Mouse (Mus musculus) neural tube, embryonic 14.5 days (tissue): Measurements from ENCODE around the gene Frem1. TPM values are rescaled to one million over a fixed set of nuclear protein-coding genes. Genes with fewer than 3 reads are reported as not detected.

Experiments
- ATAC-seq: fragments of 200-750 bp; cut with Nextera tagmentation; 2 replicates; pipeline ENCODE4 v1.8.0; 2017; ENCODE audit warnings: low read depth, mild to moderate bottlenecking, moderate TSS enrichment, moderate library complexity
- H3K27ac ChIP-seq: fragments of 300-500 bp; sonication (generic); 2 replicates; pipeline ENCODE4 v1.5.1; 2014; ENCODE audit warnings: low read depth, mild to moderate bottlenecking, control low read depth, low read length, moderate library complexity, mixed read lengths
- H3K27me3 ChIP-seq: fragments of 300-500 bp; sonication (generic); 2 replicates; pipeline ENCODE4 v1.6.1; 2014; ENCODE audit warnings: low read length; ENCODE audit not compliant: control insufficient read depth, insufficient read depth
- H3K36me3 ChIP-seq: fragments of 300-500 bp; sonication (generic); 2 replicates; pipeline ENCODE4 v1.6.1; 2014; ENCODE audit warnings: low read length, mixed read lengths; ENCODE audit not compliant: control insufficient read depth, insufficient read depth
- H3K4me1 ChIP-seq: fragments of 300-500 bp; sonication (generic); 2 replicates; pipeline ENCODE4 v1.6.1; 2014; ENCODE audit warnings: low read length; ENCODE audit not compliant: control insufficient read depth, insufficient read depth
- H3K4me2 ChIP-seq: fragments of 300-500 bp; sonication (generic); 2 replicates; pipeline ENCODE4 v1.6.1; 2014; ENCODE audit warnings: mild to moderate bottlenecking, low read depth, low read length, control low read depth
- H3K4me3 ChIP-seq: fragments of 300-500 bp; sonication (generic); 2 replicates; pipeline ENCODE4 v1.5.1; 2014; ENCODE audit warnings: low read depth, low read length, control low read depth, mixed read lengths
- H3K9ac ChIP-seq: fragments of 300-500 bp; sonication (generic); replicated peaks from 2 replicates; pipeline ENCODE4 v1.6.1; 2014; ENCODE audit warnings: low read depth, mild to moderate bottlenecking, control low read depth, low read length, mixed read lengths
- H3K9me3 ChIP-seq: fragments of 300-500 bp; sonication (generic); 2 replicates; pipeline ENCODE4 v1.6.1; 2016; ENCODE audit warnings: low read length; ENCODE audit not compliant: control insufficient read depth
- WGBS: fragments of 180-500 bp; shearing (Covaris S2); extraction: QIAGEN DNeasy Blood & Tissue Kit; methylation state at CpG from one replicate; pipeline ENCODE4 v1.1.7; 2014; 5-methylcytosine and 5-hydroxymethylcytosine counted together
- polyA plus RNA-seq: library from polyadenylated mRNA; unstranded; fragments of >200 nt; fragmentation: Nextera tagmentation; extraction: Ambion mirVana; gene quantifications from 2 replicates; pipeline ENCODE4 v1.2.1, GENCODE M21; 2014

Gene Frem1
- polyA plus RNA-seq, 1 experiment from 2014 or later, result 2.9 TPM

- Histone ChIP-seq H3K4me1 (no peaks in the 10 kb centered on the region), H3K27ac (no peak overlapping the region), H3K4me2 (no peak overlapping the region), H3K9me3 (no peaks in the 10 kb centered on the region), H3K36me3 (no peaks in the 10 kb centered on the region), H3K9ac (no peak overlapping the region), H3K27me3 (no peaks in the 10 kb centered on the region), H3K4me3 (no peak overlapping the region)
- no peak for ATAC-seq
- 83% methylated on average over 8 of the region's 8 CpGs for WGBS
These were observed 187.0 kb downstream of the Frem1 start for GRCm38 (mm10) chr4:82864974-82865699.

DNA sequence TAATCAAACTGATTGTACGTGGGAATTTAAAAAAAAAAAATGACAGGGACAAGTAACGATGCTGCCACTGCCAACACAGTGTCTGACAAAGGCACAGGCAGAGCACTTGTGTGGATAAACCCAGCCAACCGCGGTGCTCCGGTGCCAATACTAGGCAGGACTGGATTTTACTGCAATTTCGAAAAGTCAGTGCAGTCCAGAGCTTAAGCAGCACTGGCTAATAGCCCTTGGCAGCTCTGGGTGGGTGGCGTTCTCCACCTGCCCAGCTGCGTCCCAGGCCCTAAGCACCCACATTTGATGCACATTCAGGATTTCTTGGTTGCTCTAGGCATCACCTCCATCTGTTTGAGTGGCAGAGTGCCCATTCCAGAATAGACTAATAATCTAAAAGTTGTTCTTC lies 188.8 kb downstream of the Frem1 start:
- H3K9me3 ChIP-seq, result no peaks in the 10 kb centered on the region
- WGBS, result 71% methylated on average over 8 of the region's 8 CpGs
- H3K36me3 ChIP-seq, result no peaks in the 10 kb centered on the region
- no peak overlapping the region for H3K27ac ChIP-seq
- H3K4me1 ChIP-seq, result peaks cover 8% of the 10 kb centered on the region
- ATAC-seq, result no peak
- H3K4me2 ChIP-seq, result no peak overlapping the region
- no peak overlapping the region for H3K4me3 ChIP-seq
- no peaks in the 10 kb centered on the region for H3K27me3 ChIP-seq
- no peak overlapping the region for H3K9ac ChIP-seq

DNA sequence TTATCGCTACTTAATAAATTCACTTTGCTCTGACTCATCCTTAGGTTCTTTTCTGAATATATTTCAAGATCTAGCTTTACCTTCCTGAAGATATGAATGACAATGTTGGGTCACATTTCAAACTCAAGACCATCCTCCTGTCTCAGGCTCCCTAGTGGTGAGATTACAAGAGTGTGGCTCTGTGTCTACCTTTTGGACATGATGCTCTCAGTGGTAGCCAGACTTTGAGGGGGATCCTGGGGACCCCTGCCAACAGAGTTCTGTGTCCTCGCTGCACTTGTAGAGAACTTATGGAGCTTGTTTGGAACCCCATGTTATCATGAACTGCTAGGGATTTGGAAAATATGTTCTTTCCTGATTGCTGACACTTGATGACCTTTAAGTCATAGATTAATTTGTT lies 190.7 kb downstream of the Frem1 start:
- no peak overlapping the region for H3K4me3 ChIP-seq
- no peak overlapping the region for H3K4me2 ChIP-seq

GRCm38 (mm10) chr4:82860566-82860965 lies 191.6 kb downstream of the Frem1 start:
- H3K27ac ChIP-seq, result no peak overlapping the region
- H3K27me3 ChIP-seq, result no peaks in the 10 kb centered on the region
- H3K9ac ChIP-seq, result no peak overlapping the region
- no peaks in the 10 kb centered on the region for H3K9me3 ChIP-seq
- no peak overlapping the region for H3K4me2 ChIP-seq
- peaks cover 9% of the 10 kb centered on the region for H3K4me1 ChIP-seq
- WGBS, result 51% methylated on average over 3 of the region's 3 CpGs
- no peaks in the 10 kb centered on the region for H3K36me3 ChIP-seq
- ATAC-seq, result no peak
- no peak overlapping the region for H3K4me3 ChIP-seq

More for the DNA sequence above, 190.7 kb downstream of the Frem1 start:
- ATAC-seq, result no peak
- Histone ChIP-seq H3K9me3 (no peaks in the 10 kb centered on the region), H3K4me1 (peaks cover 9% of the 10 kb centered on the region), H3K27ac (no peak overlapping the region), H3K9ac (no peak overlapping the region), H3K36me3 (no peaks in the 10 kb centered on the region), H3K27me3 (no peaks in the 10 kb centered on the region)
- WGBS, result 95% methylated on average over 2 of the region's 2 CpGs

DNA sequence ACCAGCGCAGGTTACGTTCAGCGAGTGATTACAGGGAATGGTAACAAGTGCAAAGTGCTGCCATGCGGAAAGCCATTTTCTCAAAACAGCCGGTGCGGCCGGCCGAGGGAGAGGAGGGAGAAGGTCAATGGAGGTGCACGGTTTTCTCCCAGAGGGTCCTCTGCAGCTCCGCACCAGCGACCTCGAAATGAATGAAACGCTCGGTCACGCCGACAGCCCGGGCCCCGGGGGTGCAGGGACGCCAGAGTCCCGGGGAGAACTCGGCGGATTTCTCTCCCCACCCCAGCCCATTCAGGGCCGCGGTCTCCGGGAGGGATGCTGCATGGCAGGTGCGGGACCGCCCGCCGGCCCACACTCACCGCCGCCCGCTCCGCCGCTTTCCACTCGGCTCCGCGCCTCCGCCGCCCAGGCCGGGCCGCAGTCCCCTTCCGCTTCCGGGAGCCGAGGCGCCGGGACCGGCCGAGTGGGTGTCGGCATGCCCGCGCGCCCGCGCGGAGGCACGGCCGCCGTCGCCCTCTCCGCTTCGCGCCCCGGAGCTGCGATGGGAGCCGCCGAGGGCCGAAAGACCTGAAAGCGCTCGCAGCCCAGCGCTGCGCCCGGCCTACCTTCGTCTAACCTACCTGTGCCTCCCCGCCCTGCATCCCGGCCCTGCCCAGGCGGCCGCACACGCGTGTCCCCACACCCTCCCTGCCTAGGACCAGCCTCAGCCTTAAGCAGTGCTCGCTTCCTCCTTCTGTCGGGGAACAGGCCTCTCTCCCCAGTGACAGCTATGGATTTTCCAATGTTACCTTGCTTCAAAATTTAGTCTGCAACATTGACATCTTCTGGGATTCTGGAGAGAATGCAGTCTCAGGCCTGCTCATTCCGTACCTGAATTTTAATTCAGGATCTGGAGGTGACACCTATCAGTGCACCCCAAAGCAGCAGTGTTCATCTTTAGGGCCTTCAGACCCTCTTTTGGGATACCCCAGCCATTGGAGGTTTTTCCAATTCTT lies 192.7 kb downstream of the Frem1 start, which contains the start of gene Zdhhc21:
TSS of gene Zdhhc21 (minus strand) at position 828 of the 995 bp plus-strand sequence.
- H3K27ac ChIP-seq, result peak within 1 kb of the TSS; percentile 94
- peak within 1 kb of the TSS; percentile 65 for H3K4me3 ChIP-seq
- peak; percentile 92 for ATAC-seq
- no peaks in the 10 kb centered on the region for H3K36me3 ChIP-seq
- H3K4me2 ChIP-seq, result peak within 1 kb of the TSS; percentile 73
- no peaks in the 10 kb centered on the region for H3K9me3 ChIP-seq
- peaks cover 9% of the 10 kb centered on the region for H3K4me1 ChIP-seq
- H3K9ac ChIP-seq, result peak within 1 kb of the TSS; percentile 92
- 1% methylated on average over 78 of the region's 82 CpGs for WGBS
- no peaks in the 10 kb centered on the region for H3K27me3 ChIP-seq

GRCm38 (mm10) chr4:82858431-82859010 lies 193.6 kb downstream of the Frem1 start:
- Histone ChIP-seq H3K27me3 (no peaks in the 10 kb centered on the region), H3K9me3 (no peaks in the 10 kb centered on the region), H3K4me3 (peak overlapping the region; percentile 65), H3K36me3 (no peaks in the 10 kb centered on the region), H3K9ac (peak overlapping the region; percentile 92; the same call in 1 of the 2 replicates), H3K27ac (peak overlapping the region; percentile 94), H3K4me1 (peaks cover 9% of the 10 kb centered on the region), H3K4me2 (peak overlapping the region; percentile 73)
- WGBS, result 23% methylated on average over 4 of the region's 4 CpGs
- peak; percentile 1; the same call in 1 of the 2 replicates for ATAC-seq

- 93% methylated on average over 3 of the region's 3 CpGs for WGBS
- no peak overlapping the region for H3K4me2 ChIP-seq
- no peaks in the 10 kb centered on the region for H3K27me3 ChIP-seq
- H3K9me3 ChIP-seq, result no peaks in the 10 kb centered on the region
- no peak for ATAC-seq
- H3K27ac ChIP-seq, result no peak overlapping the region
- H3K4me1 ChIP-seq, result peaks cover 9% of the 10 kb centered on the region
- no peaks in the 10 kb centered on the region for H3K36me3 ChIP-seq
- H3K9ac ChIP-seq, result no peak overlapping the region
- no peak overlapping the region for H3K4me3 ChIP-seq
These were observed 195.2 kb downstream of the Frem1 start for GRCm38 (mm10) chr4:82856986-82857385.

- Histone ChIP-seq H3K4me3 (no peak overlapping the region), H3K9ac (no peak overlapping the region), H3K4me2 (no peak overlapping the region), H3K27ac (no peak overlapping the region), H3K27me3 (no peaks in the 10 kb centered on the region), H3K4me1 (peaks cover 6% of the 10 kb centered on the region), H3K9me3 (no peaks in the 10 kb centered on the region), H3K36me3 (no peaks in the 10 kb centered on the region)
- WGBS, result 88% methylated on average over 2 of the region's 2 CpGs
- no peak for ATAC-seq
These were observed 198.3 kb downstream of the Frem1 start for GRCm38 (mm10) chr4:82853809-82854208.
